Mouse (Mus musculus) colon, adult 2 months (tissue): Measurements from ENCODE around the gene Gm39115. TPM values are rescaled to one million over a fixed set of nuclear protein-coding genes. Genes with fewer than 3 reads are reported as not detected.

Experiments used
- polyA plus RNA-seq: library from polyadenylated mRNA; depleted of rRNA; stranded (reverse); fragments of >200 nt; gene quantifications from 2 replicates; pipeline ENCODE4 v1.2.3, GENCODE M21; 2012; rRNA removed

Gm39115 gene
- not detected in 2 replicates for polyA plus RNA-seq

DNA sequence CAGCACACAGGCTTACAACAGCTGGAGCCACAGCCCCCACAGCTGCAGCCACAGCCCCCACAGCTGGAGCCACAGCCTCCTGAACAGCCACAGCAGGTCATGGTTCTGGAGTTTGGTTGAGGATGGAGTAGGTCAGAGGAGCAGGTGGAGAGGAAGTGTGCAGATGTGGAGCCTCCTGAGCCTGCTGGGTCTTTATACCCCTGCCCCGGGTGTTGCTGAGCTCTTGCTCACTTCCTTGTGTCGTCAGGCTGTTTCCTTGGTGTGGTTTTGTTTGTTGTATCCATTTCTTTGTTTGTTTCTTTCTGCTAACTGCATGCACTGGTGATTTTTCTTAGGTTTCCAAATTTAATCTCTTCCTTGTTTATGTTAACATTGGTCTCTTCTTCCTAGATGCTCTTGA is at the start of gene Gm39115:
Gene Gm39115 (minus strand): TSS at position 101 of the 400 bp plus-strand sequence.

DNA sequence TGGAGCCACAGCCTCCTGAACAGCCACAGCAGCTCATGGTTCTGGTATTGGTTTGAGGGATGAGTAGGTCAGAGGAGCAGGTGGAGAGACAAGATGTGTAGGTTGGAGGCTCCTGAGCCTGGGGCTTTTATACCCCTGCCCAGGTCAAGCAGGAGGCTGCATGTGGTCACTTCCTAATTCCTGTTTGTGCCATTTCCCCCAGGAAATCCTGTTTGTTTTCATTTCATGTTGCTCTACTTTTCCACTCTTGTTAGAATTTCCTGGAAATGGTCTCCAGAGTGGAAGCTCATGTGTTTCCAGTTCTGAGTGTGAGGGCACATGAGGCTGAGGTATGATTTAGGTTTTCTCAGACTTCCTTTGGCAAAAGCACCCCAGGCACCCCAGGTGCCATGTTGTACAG is 40.1 kb upstream of the Gm39115 start, which contains the start of gene Krtap5-2:
Gene Krtap5-2 (minus strand): TSS at position 101 of the 400 bp plus-strand sequence.

DNA sequence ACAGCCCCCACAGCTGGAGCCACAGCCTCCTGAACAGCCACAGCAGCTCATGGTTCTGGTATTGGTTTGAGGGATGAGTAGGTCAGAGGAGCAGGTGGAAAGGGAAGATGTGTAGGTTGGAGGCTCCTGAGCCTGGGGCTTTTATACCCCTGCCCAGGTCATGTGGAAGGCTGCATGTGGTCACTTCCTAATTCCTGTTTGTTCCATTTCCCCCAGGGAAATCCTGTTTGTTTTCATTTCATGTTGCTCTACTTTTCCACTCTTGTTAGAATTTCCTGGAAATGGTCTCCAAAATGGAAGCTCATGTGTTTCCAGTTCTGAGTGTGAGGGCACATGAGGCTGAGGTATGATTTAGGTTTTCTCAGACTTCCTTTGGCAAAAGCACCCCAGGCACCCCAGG is 29.8 kb upstream of the Gm39115 start, which contains the start of gene Gm4553:
Gene Gm4553 (minus strand): TSS at position 101 of the 400 bp plus-strand sequence.

DNA sequence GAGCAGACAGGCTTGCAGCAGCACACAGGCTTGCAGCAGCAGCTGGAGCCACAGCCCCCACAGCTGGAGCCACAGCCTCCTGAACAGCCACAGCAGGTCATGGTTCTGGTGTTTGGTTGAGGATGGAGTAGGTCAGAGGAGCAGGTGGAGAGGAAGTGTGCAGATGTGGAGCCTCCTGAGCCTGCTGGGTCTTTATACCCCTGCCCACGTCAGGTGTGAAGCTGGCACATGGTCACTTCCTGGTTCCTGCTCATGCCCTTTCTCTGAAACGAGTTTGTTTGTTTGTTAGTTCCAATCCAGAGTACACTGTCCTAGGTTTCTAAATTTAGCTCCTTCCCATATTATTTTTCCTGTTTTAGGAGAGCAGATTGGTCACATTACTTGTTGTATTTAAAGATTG is 21.2 kb upstream of the Gm39115 start, which contains the start of gene Gm29735:
Gene Gm29735 (minus strand): TSS at position 101 of the 400 bp plus-strand sequence.

DNA sequence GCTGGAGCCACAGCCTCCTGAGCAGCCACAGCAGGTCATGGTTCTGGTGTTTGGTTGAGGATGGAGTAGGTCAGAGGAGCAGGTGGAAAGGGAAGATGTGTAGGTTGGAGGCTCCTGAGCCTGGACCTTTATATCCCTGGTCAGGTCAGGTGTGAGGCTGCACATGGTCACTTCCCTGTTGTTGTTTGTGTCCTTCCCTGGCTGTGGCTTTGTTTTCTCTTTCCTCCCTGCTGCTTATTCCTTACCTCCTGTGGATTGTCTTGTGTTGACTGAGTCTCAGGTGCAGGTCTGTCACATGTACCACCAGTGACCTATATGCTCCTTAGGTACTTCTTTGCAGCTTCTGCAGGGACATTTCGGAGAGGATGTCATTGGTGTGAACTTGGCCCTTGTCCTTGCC is 8.7 kb upstream of the Gm39115 start, which contains the start of gene Gm45337:
Gene Gm45337 (minus strand): TSS at position 101 of the 400 bp plus-strand sequence.

DNA sequence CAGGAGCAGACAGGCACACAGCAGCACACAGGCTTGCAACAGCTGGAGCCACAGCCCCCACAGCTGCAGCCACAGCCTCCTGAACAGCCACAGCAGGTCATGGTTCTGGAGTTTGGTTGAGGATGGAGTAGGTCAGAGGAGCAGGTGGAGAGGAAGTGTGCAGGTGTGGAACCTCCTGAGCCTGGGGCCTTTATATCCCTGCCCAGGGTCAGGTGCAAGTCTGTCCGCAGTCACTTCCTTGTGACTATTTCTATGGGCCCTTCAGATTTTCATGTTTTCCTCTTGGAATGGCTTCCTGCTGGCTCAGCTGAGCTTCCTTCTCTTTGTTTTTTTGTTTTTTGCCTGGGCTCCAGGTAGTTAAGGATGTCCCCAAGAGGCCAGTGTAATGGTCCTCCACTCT is 15.2 kb downstream of the Gm39115 start, which contains the start of gene Gm45618:
Gene Gm45618 (minus strand): TSS at position 101 of the 400 bp plus-strand sequence.

DNA sequence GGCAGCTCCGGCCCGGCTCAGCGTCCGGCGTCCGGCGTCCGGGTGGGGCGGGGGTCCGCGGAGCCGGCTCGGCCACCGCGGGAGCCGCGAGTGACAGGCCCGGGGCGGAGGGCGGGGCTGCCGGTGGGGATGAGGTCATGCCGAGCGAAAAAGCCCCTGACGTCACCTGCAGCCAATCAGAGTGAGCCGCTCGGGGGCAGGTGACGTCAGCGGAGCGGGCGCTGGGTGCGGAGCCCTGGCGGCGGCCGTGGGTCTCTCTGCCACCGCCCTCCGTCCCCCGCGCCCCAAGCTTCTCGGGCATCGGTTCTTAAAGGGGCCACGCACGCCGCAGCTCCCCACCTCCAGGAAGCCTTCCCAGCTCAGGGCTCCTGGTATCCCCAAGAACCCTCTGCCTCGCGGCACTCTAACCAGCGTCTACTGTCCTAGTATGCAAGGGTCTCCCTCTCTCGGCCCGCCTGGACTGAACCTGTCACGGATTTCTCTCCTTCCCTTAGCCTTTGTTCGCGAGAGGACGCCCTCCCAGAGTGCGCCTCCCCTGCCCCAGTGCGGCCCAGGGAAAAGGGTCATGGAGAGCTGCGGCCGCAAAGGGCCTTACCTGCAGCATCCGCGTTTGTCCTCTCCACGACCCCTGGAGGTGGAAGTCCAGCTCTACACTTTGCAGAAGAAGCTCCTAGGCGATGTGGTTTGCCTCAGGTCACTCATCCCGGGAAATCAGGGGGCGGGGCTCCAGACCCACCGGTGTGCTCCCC is 40.5 kb downstream of the Gm39115 start, which contains the start of gene Dusp8:
Gene Dusp8 (minus strand): TSS at position 661 of the 749 bp plus-strand sequence.

Other genes with a start within 250 kb of the Gm39115 start
- gene Tollip, start 217.5 kb downstream of the Gm39115 start, polyA plus RNA-seq = 51.7 and 56.3 TPM in 2 replicates
- 2.9 TPM in 2 replicates for gene Brsk2, start 186.3 kb downstream of the Gm39115 start, polyA plus RNA-seq
- 60.0 and 60.5 TPM in 2 replicates for gene Mob2, start 75.0 kb downstream of the Gm39115 start, polyA plus RNA-seq
- gene Dusp8, start 40.2 kb downstream of the Gm39115 start, polyA plus RNA-seq = 9.8 and 15.4 TPM in 2 replicates
- gene Gm45618, start 15.3 kb downstream of the Gm39115 start, polyA plus RNA-seq = not detected in 2 replicates
- not detected in 2 replicates for gene Gm45337, start 8.6 kb upstream of the Gm39115 start, polyA plus RNA-seq
- not detected in 2 replicates for gene Gm29735, start 21.1 kb upstream of the Gm39115 start, polyA plus RNA-seq
- not detected in 2 replicates for gene Gm4553, start 29.7 kb upstream of the Gm39115 start, polyA plus RNA-seq
- gene Krtap5-2, start 40.0 kb upstream of the Gm39115 start, polyA plus RNA-seq = not detected in 2 replicates
- not detected in 2 replicates for gene Gm10153, start 54.4 kb upstream of the Gm39115 start, polyA plus RNA-seq
- gene Krtap5-3, start 65.3 kb upstream of the Gm39115 start, polyA plus RNA-seq = not detected in 2 replicates
- 0.64 and 3.1 TPM in 2 replicates for gene Gm7579, start 75.8 kb upstream of the Gm39115 start, polyA plus RNA-seq
- gene Krtap5-5, start 93.9 kb upstream of the Gm39115 start, polyA plus RNA-seq = not detected in 2 replicates
- gene Gm40460, start 105.0 kb upstream of the Gm39115 start, polyA plus RNA-seq = not detected in 2 replicates
- not detected in 2 replicates for gene Gm2431, start 122.3 kb upstream of the Gm39115 start, polyA plus RNA-seq
- not detected in 2 replicates for gene Gm4559, start 138.3 kb upstream of the Gm39115 start, polyA plus RNA-seq
- gene Krtap5-1, start 161.1 kb upstream of the Gm39115 start, polyA plus RNA-seq = not detected in 2 replicates
- gene Krtap5-4, start 167.5 kb upstream of the Gm39115 start, polyA plus RNA-seq = not detected in 2 replicates
- gene Ifitm10, start 237.7 kb upstream of the Gm39115 start, polyA plus RNA-seq = 1.5 and 1.9 TPM in 2 replicates
- 0.17 TPM in 1 of 2 replicates, not detected in the other for gene Gm49369, start 246.6 kb upstream of the Gm39115 start, polyA plus RNA-seq